Mouse (Mus musculus) liver, postnatal 0 days (tissue): ENCODE results near the gene Tnf. TPM values are rescaled to one million over a fixed set of nuclear protein-coding genes. Genes with fewer than 3 reads are reported as not detected.

ENCODE experiments used
- ATAC-seq: fragments of 200-750 bp; cut with Nextera tagmentation; 2 replicates; pipeline ENCODE4 v1.8.0; 2017; ENCODE audit warnings: mild to moderate bottlenecking, moderate library complexity
- DNase-seq: peaks from one replicate; pipeline ENCODE4 v3.0.0-alpha.2; 2016
- H3K27ac ChIP-seq: fragments of 300-500 bp; sonication (generic); 2 replicates; pipeline ENCODE4 v1.5.1; 2014; ENCODE audit warnings: antibody characterized with exemption, moderate library complexity, mild to moderate bottlenecking, low read depth
- H3K27me3 ChIP-seq: fragments of 300-500 bp; sonication (generic); 2 replicates; pipeline ENCODE4 v1.6.1; 2014; ENCODE audit warnings: low read length, control low read depth, mixed read lengths; ENCODE audit not compliant: insufficient read depth
- H3K36me3 ChIP-seq: fragments of 300-500 bp; sonication (generic); replicated peaks from 2 replicates; pipeline ENCODE4 v1.6.1; 2014; ENCODE audit warnings: mild to moderate bottlenecking, control low read depth, low read length, moderate library complexity, mixed read lengths; ENCODE audit not compliant: insufficient read depth
- H3K4me1 ChIP-seq: fragments of 300-500 bp; sonication (generic); 2 replicates; pipeline ENCODE4 v1.6.1; 2014; ENCODE audit warnings: antibody characterized with exemption, mild to moderate bottlenecking, control low read depth; ENCODE audit not compliant: insufficient read depth
- H3K4me2 ChIP-seq: fragments of 300-500 bp; sonication (generic); 2 replicates; pipeline ENCODE4 v1.6.1; 2014; ENCODE audit warnings: low read depth, mild to moderate bottlenecking, low read length, moderate library complexity, mixed read lengths
- H3K4me3 ChIP-seq: fragments of 300-500 bp; sonication (generic); 2 replicates; pipeline ENCODE4 v1.5.1; 2014; ENCODE audit warnings: low read depth, low read length
- H3K9ac ChIP-seq: fragments of 300-500 bp; sonication (generic); replicated peaks from 2 replicates; pipeline ENCODE4 v1.6.1; 2014; ENCODE audit warnings: mild to moderate bottlenecking, moderate library complexity
- H3K9me3 ChIP-seq: fragments of 300-500 bp; sonication (generic); 2 replicates; pipeline ENCODE4 v1.6.1; 2016; ENCODE audit warnings: mild to moderate bottlenecking, control low read depth, low read length, mixed read lengths
- CTCF ChIP-seq: sonication (generic); IDR thresholded peaks from 2 replicates; pipeline ENCODE4 v1.5.1; 2016; ENCODE audit warnings: antibody characterized with exemption, low read depth
- EP300 ChIP-seq: IDR thresholded peaks from 2 replicates; pipeline ENCODE4 v1.6.1; 2016; ENCODE audit warnings: antibody characterized with exemption, low read depth, mild to moderate bottlenecking
- WGBS: fragments of 180-500 bp; shearing (Covaris S2); extraction: QIAGEN DNeasy Blood & Tissue Kit; methylation state at CpG from one replicate; pipeline ENCODE4 v1.1.7; 2014; ENCODE audit not compliant: insufficient replicate concordance; 5-methylcytosine and 5-hydroxymethylcytosine counted together
- polyA plus RNA-seq: library from polyadenylated mRNA; unstranded; fragments of >200 nt; fragmentation: Nextera tagmentation; extraction: Ambion mirVana; gene quantifications from 2 replicates; pipeline ENCODE4 v1.2.1, GENCODE M21; 2015

Tnf gene
- polyA plus RNA-seq, 1 experiment from 2014 or later, result 0.59 TPM

DNA sequence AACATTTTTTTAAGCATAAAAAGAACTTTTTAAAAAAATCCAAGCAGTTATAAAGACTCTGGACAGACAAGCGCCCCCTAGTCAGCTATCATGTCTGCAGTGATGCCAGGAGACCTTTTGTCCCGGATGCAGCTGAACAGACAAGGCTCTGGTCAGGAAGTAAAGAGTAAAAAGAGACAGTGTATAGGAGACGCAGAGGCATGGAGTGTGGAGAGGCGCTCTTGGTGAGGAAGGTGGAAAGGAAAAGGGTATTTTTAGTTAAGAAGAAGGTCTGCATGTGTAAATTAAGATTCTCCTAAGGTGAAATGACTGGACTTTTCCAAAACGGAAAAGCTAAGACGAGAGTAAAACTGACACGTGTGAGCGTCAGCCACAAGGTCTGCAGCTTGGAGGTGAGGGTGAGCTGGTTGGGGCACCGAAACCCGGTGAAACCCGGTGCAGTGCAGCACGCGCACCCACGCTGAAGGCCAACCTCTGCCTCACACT is 24.8 kb upstream of the Tnf start:
- Histone ChIP-seq H3K4me1 (peaks cover 11% of the 10 kb centered on the region), H3K27me3 (no peaks in the 10 kb centered on the region), H3K4me2 (no peak overlapping the region), H3K9me3 (no peaks in the 10 kb centered on the region), H3K36me3 (peaks cover 50% of the 10 kb centered on the region), H3K9ac (no peak overlapping the region), H3K4me3 (no peak overlapping the region), H3K27ac (peak overlapping the region; percentile 51; the same call in 1 of the 2 replicates)
- TF ChIP-seq EP300 (no peak), CTCF (no peak; the same call in 1 of the 2 replicates)
- no peak for ATAC-seq
- WGBS, result 66% methylated on average over 14 of the region's 14 CpGs
- DNase-seq, result no peak

DNA sequence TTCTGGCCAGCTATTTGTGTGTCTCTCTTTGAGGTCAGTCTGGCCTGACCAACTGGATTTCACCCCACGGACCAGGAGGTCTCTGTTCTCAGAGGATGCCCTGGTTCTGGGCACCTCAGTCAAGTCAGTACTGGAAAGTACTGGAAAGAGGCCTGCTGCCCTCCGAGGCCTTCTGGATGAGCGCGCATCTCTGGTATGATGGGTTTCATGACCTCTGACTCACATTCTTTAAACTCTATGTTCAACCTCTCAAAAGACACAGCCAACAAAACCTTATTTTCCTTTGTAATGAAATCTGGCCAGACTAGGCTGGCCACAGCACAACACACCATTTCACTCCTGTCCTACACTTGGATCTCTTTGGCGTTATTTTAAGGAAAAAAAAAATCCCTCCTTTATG is 23.6 kb upstream of the Tnf start:
- no peak for DNase-seq
- no peak for TF ChIP-seq CTCF
- 82% methylated on average over 5 of the region's 5 CpGs for WGBS
- no peak overlapping the region for H3K4me2 ChIP-seq
- H3K4me1 ChIP-seq, result peaks cover 14% of the 10 kb centered on the region
- H3K27ac ChIP-seq, result no peak overlapping the region
- H3K27me3 ChIP-seq, result no peaks in the 10 kb centered on the region
- H3K36me3 ChIP-seq, result peaks cover 43% of the 10 kb centered on the region
- no peak overlapping the region for H3K4me3 ChIP-seq
- H3K9me3 ChIP-seq, result no peaks in the 10 kb centered on the region
- no peak overlapping the region for H3K9ac ChIP-seq
- ATAC-seq, result no peak

DNA sequence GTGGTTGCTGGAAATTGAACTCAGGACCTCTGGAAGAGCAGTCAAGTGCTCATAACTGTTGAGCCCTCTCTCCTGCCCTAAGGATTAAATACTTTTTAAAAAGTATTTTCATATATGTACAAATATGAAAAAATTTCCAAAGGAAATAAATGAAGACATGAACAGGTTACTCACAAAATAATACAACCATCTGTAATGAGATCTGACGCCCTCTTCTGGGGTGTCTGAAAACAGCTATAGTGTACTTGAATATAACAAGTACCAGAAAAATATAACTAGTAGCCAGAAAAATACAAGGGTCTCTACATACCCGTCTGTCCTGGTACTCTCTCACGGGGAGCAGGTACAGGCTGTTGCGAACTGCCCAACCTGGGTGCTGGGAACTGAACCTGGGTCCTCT is 22.8 kb upstream of the Tnf start:
- Histone ChIP-seq H3K4me1 (peaks cover 22% of the 10 kb centered on the region), H3K36me3 (peaks cover 45% of the 10 kb centered on the region), H3K9me3 (no peaks in the 10 kb centered on the region), H3K27me3 (no peaks in the 10 kb centered on the region), H3K9ac (no peak overlapping the region), H3K4me2 (no peak overlapping the region), H3K27ac (no peak overlapping the region), H3K4me3 (no peak overlapping the region)
- ATAC-seq, result no peak
- DNase-seq, result no peak
- TF ChIP-seq EP300 (no peak), CTCF (no peak)
- 88% methylated on average over 4 of the region's 4 CpGs for WGBS

DNA sequence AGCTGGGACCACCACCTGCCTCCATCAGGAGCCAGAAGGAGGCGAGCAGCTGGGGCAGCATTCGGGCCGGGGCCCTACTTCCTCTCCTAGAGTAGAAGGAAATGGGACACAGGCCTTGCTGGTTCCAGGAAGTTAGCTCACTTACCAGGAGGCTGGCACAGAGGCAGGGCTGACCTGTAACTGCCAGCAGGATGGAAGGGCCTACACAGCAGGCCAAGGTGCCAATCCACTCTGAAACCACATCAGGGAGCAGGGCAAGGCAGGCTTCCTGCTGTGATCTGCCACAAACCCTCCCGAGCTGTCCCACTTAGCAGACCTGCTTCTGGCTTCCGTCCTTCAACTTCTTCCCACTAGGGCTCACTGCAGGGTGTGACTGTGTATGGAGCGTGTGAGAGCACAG is 20.5 kb upstream of the Tnf start:
- peaks cover 32% of the 10 kb centered on the region for H3K4me1 ChIP-seq
- WGBS, result 47% methylated on average over 6 of the region's 6 CpGs
- peaks cover 23% of the 10 kb centered on the region for H3K36me3 ChIP-seq
- no peak overlapping the region for H3K4me2 ChIP-seq
- no peaks in the 10 kb centered on the region for H3K9me3 ChIP-seq
- no peak overlapping the region for H3K9ac ChIP-seq
- peak overlapping the region; percentile 41; the same call in 1 of the 2 replicates for H3K27ac ChIP-seq
- TF ChIP-seq EP300, result no peak
- TF ChIP-seq CTCF, result no peak
- ATAC-seq (no peak), DNase-seq (no peak)
- H3K27me3 ChIP-seq, result peaks cover 4% of the 10 kb centered on the region; the same call in 1 of the 2 replicates
- H3K4me3 ChIP-seq, result no peak overlapping the region

DNA sequence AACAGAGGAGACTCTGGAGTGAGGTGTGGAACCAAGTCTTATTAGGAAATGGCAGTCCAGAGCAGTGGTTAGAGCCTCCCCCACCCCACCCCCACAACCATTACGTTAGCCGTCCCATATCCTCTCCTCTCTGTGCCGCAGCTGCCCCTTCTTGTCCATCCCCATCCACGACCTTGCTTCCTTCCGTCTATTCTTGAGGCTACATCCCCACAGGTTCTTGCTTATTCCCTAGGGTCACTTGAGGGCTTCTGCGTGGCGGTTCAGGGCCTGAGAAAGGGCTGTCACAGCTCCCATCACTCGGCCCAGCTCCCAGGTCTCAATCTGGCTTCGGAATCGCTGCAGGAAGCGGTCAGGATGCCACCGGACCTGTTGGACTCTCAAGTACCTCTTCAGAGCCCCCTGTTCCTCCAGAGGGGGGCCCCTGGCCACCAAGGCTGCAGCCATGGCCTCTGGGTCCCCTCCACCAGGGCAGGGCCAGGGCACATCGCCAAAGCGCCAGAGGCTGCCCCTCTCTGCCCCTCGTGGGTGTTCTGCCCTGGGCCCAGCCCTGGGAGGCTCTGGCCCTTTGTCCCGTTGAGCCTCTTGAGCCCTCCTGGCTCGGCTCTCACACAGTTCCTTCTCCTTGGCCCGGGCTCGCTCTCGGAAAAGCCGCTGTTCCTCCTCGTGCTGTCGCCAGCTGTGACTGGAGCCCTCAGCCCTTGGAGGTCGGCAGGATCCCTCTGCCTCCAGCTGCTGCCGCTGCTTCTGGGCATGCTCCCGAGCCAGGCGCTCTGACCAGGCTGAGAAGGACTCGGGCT is 18.5 kb upstream of the Tnf start, which contains the start of gene Gm16181:
TSS of gene Gm16181 (plus strand) at position 679 of the 797 bp plus-strand sequence.
- Histone ChIP-seq H3K4me2 (peak within 1 kb of the TSS; percentile 56), H3K4me3 (no peak within 1 kb of the TSS), H3K27me3 (peaks cover 4% of the 10 kb centered on the region; the same call in 1 of the 2 replicates), H3K9ac (no peak within 1 kb of the TSS), H3K36me3 (peaks cover 14% of the 10 kb centered on the region; the same call in 1 of the 2 replicates), H3K27ac (peak within 1 kb of the TSS; percentile 80), H3K4me1 (peaks cover 30% of the 10 kb centered on the region), H3K9me3 (no peaks in the 10 kb centered on the region)
- 55% methylated on average over 28 of the region's 28 CpGs for WGBS
- no peak for ATAC-seq
- DNase-seq, result no peak
- TF ChIP-seq CTCF, result no peak
- no peak for TF ChIP-seq EP300

DNA sequence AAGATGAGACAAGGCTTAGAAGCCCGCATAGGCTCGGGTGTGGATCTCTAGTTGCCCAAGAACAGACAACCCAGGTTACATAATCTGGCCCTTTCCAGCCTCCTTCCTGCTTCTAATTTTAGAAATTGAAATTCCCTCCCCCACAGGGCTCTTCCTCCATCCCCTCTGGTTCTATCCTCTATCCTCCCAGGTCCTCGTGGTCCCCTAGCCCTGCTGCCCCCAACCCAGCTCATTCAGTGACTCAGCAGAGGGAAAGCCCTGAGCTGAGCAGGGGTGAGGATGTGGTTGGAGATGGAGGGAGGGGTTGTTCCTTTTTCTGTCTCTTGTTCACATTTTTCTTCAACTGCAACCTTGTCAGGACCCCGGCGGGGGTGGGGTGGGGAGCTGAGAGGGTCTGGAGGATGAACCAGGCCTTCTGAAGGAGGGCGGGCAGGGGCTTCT is 17.8 kb upstream of the Tnf start:
- H3K27ac ChIP-seq, result peak overlapping the region; percentile 80
- no peak overlapping the region for H3K4me3 ChIP-seq
- no peak for TF ChIP-seq CTCF
- TF ChIP-seq EP300, result no peak
- no peak overlapping the region for H3K9ac ChIP-seq
- H3K27me3 ChIP-seq, result peaks cover 4% of the 10 kb centered on the region; the same call in 1 of the 2 replicates
- no peak for DNase-seq
- H3K4me1 ChIP-seq, result peaks cover 32% of the 10 kb centered on the region
- H3K9me3 ChIP-seq, result no peaks in the 10 kb centered on the region
- ATAC-seq, result peak; percentile 16; the same call in 1 of the 2 replicates
- peak overlapping the region; percentile 56; the same call in 1 of the 2 replicates for H3K4me2 ChIP-seq
- 18% methylated on average over 6 of the region's 6 CpGs for WGBS
- H3K36me3 ChIP-seq, result peaks cover 9% of the 10 kb centered on the region; the same call in 1 of the 2 replicates
